Mouse (Mus musculus) intestine, embryonic 14.5 days (tissue): ENCODE measurements around the gene Gm5269. TPM values are rescaled to one million over a fixed set of nuclear protein-coding genes. Genes with fewer than 3 reads are reported as not detected.

Source experiments
- ATAC-seq: fragments of 200-750 bp; cut with Nextera tagmentation; replicated peaks from 2 replicates; pipeline ENCODE4 v1.8.0; 2017; ENCODE audit warnings: low read depth, moderate number of reproducible peaks, moderate TSS enrichment, moderate library complexity; ENCODE audit not compliant: low FRiP score, low TSS enrichment
- DNase-seq: peaks from one replicate; pipeline ENCODE4 v3.0.0-alpha.2; 2018; ENCODE audit warnings: low spot score
- H3K27ac ChIP-seq: fragments of 300-500 bp; sonication (generic); 2 replicates; pipeline ENCODE4 v1.5.1; 2014; ENCODE audit warnings: low read depth, mild to moderate bottlenecking, control low read depth
- H3K27me3 ChIP-seq: fragments of 300-500 bp; sonication (generic); replicated peaks from 2 replicates; pipeline ENCODE4 v1.6.1; 2014; ENCODE audit warnings: low read length, control low read depth; ENCODE audit not compliant: control insufficient read depth, insufficient read depth
- H3K36me3 ChIP-seq: fragments of 300-500 bp; sonication (generic); 2 replicates; pipeline ENCODE4 v1.6.1; 2014; ENCODE audit warnings: low read length, control low read depth; ENCODE audit not compliant: control insufficient read depth, insufficient read depth
- H3K4me1 ChIP-seq: fragments of 300-500 bp; sonication (generic); replicated peaks from 2 replicates; pipeline ENCODE4 v1.6.1; 2014; ENCODE audit warnings: low read length, control low read depth, mixed read lengths; ENCODE audit not compliant: control insufficient read depth, insufficient read depth
- H3K4me2 ChIP-seq: fragments of 300-500 bp; sonication (generic); 2 replicates; pipeline ENCODE4 v1.6.1; 2014; ENCODE audit warnings: low read length
- H3K4me3 ChIP-seq: fragments of 300-500 bp; sonication (generic); 2 replicates; pipeline ENCODE4 v1.5.1; 2014; ENCODE audit warnings: low read depth, low read length, control low read depth, mixed read lengths
- H3K9ac ChIP-seq: fragments of 300-500 bp; sonication (generic); 2 replicates; pipeline ENCODE4 v1.6.1; 2014; ENCODE audit warnings: mild to moderate bottlenecking, low read length
- H3K9me3 ChIP-seq: fragments of 300-500 bp; sonication (generic); 2 replicates; pipeline ENCODE4 v1.6.1; 2016; ENCODE audit warnings: low read length, control low read depth; ENCODE audit not compliant: control insufficient read depth
- WGBS: fragments of 180-500 bp; shearing (Covaris S2); extraction: QIAGEN DNeasy Blood & Tissue Kit; methylation state at CpG from one replicate; pipeline ENCODE4 v1.1.7; 2014; 5-methylcytosine and 5-hydroxymethylcytosine counted together
- polyA plus RNA-seq: library from polyadenylated mRNA; unstranded; fragments of >200 nt; fragmentation: Nextera tagmentation; extraction: Ambion mirVana; gene quantifications from 2 replicates; pipeline ENCODE4 v1.2.1, GENCODE M21; 2014

Gm5269 gene
- not detected in 2 replicates for polyA plus RNA-seq

GRCm38 (mm10) chr1:45890173-45890572 is at the start of gene Gm5269:
TSS of gene Gm5269 (minus strand) at chr1:45890273.
- Histone ChIP-seq H3K9me3 (no peaks in the 10 kb centered on the region), H3K27me3 (no peaks in the 10 kb centered on the region), H3K36me3 (no peaks in the 10 kb centered on the region), H3K27ac (no peak within 1 kb of the TSS), H3K9ac (no peak within 1 kb of the TSS), H3K4me1 (no peaks in the 10 kb centered on the region; the same call in 1 of the 2 replicates), H3K4me3 (no peak within 1 kb of the TSS), H3K4me2 (no peak within 1 kb of the TSS)
- ATAC-seq, result no peak
- no peak for DNase-seq

DNA sequence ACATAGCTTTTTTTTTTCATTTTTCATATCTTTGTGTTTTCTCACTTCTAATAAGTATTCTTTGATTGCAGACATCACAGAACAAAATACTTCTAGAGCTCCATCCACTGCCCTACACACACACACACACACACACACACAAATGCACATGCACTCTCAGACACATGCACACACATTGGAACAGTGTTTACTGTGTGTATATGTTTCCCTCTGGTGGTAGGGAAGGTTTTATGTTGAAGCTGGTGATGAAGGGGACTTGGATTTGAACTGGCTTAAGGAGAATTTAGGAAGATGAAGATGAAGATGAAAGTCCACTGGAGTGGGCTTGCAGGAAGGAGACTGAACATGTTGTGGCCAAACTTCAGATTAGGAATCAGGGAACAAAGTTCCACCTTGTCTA is 41.1 kb upstream of the Gm5269 start:
- no peaks in the 10 kb centered on the region for H3K36me3 ChIP-seq
- no peak overlapping the region for H3K4me2 ChIP-seq
- H3K9ac ChIP-seq, result no peak overlapping the region
- DNase-seq, result no peak
- no peak overlapping the region for H3K4me3 ChIP-seq
- peaks cover 9% of the 10 kb centered on the region; the same call in 1 of the 2 replicates for H3K27me3 ChIP-seq
- ATAC-seq, result no peak
- 0 out of 2 replicates have a peak, but pooled peaks cover 2% of the 10 kb centered on the region for H3K4me1 ChIP-seq
- H3K27ac ChIP-seq, result no peak overlapping the region
- H3K9me3 ChIP-seq, result no peaks in the 10 kb centered on the region

DNA sequence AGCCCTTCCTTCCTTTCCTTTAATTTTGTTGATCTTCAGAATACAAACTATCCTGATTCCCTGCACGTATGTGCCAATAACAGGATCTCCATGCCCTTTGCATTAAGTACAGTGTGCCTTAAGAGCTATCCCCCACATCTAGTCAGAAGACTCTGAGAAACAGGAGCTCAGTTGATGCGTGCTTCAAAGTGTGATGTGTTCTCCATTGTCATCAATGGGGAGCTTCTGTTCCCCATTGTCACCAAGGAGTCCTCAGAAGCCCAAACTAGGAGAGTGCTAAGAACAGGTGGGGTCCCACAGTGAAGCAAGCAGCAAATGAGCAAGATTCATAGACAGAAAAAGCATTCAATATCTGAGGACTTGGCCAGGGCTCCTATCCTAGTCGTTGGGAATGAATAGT is 36.8 kb upstream of the Gm5269 start:
- no peaks in the 10 kb centered on the region for H3K9me3 ChIP-seq
- no peak for DNase-seq
- peaks cover 10% of the 10 kb centered on the region; the same call in 1 of the 2 replicates for H3K27me3 ChIP-seq
- no peaks in the 10 kb centered on the region for H3K36me3 ChIP-seq
- H3K4me1 ChIP-seq, result 0 out of 2 replicates have a peak, but pooled peaks cover 8% of the 10 kb centered on the region
- no peak overlapping the region for H3K27ac ChIP-seq
- no peak overlapping the region for H3K9ac ChIP-seq
- H3K4me3 ChIP-seq, result no peak overlapping the region
- WGBS, result 58% methylated on average over 3 of the region's 3 CpGs
- H3K4me2 ChIP-seq, result no peak overlapping the region
- ATAC-seq, result no peak

- H3K4me1 ChIP-seq, result 0 out of 2 replicates have a peak, but pooled peaks cover 8% of the 10 kb centered on the region
- H3K4me2 ChIP-seq, result peak within 1 kb of the TSS; percentile 94
- H3K27ac ChIP-seq, result peak within 1 kb of the TSS; percentile 60
- no peaks in the 10 kb centered on the region for H3K36me3 ChIP-seq
- H3K27me3 ChIP-seq, result peaks cover 10% of the 10 kb centered on the region; the same call in 1 of the 2 replicates
- no peaks in the 10 kb centered on the region for H3K9me3 ChIP-seq
- DNase-seq (no peak), ATAC-seq (no peak; the same call in 1 of the 2 replicates)
- WGBS, result 29% methylated on average over 9 of the region's 9 CpGs
- peak within 1 kb of the TSS; percentile 42 for H3K9ac ChIP-seq
- peak within 1 kb of the TSS; percentile 76 for H3K4me3 ChIP-seq
Observed at GRCm38 (mm10) chr1:45926393-45926763, 36.3 kb upstream of the Gm5269 start, which contains the start of gene Slc40a1. TSS of gene Slc40a1 (minus strand) at chr1:45926523.

GRCm38 (mm10) chr1:45925500-45926392 is 35.7 kb upstream of the Gm5269 start:
- peak overlapping the region; percentile 60 for H3K27ac ChIP-seq
- peak; percentile 87 for DNase-seq
- peak overlapping the region; percentile 76 for H3K4me3 ChIP-seq
- H3K4me2 ChIP-seq, result peak overlapping the region; percentile 94
- 0 out of 2 replicates have a peak, but pooled peaks cover 8% of the 10 kb centered on the region for H3K4me1 ChIP-seq
- H3K9me3 ChIP-seq, result no peaks in the 10 kb centered on the region
- peak overlapping the region; percentile 42 for H3K9ac ChIP-seq
- peak; percentile 95 for ATAC-seq
- peaks cover 10% of the 10 kb centered on the region; the same call in 1 of the 2 replicates for H3K27me3 ChIP-seq
- no peaks in the 10 kb centered on the region for H3K36me3 ChIP-seq
- WGBS, result under 1% methylated on average over 51 of the region's 53 CpGs

DNA sequence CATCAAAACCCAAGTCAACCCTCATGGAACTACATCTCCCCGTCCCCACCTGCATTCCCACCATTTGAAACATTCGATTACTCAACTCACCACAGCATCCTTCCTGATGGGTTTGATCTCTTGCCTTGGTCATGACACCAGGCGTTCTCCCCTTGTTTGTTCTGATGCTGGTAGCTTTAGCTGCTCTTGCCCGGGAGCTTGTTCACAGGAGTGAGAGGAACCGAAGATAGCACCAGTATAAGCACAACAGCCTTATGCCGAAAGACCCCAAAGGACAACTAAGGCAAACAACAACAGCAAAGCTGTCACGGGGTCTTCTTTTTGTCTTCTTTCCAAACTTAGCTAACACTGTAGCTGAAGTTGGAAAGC is 35.0 kb upstream of the Gm5269 start:
- no peaks in the 10 kb centered on the region for H3K9me3 ChIP-seq
- H3K9ac ChIP-seq, result peak overlapping the region; percentile 42
- peak overlapping the region; percentile 76 for H3K4me3 ChIP-seq
- H3K4me2 ChIP-seq, result peak overlapping the region; percentile 94
- H3K36me3 ChIP-seq, result no peaks in the 10 kb centered on the region
- WGBS, result 6% methylated on average over 7 of the region's 7 CpGs
- H3K4me1 ChIP-seq, result 0 out of 2 replicates have a peak, but pooled peaks cover 8% of the 10 kb centered on the region
- H3K27me3 ChIP-seq, result peaks cover 10% of the 10 kb centered on the region; the same call in 1 of the 2 replicates
- ATAC-seq (peak; percentile 16), DNase-seq (no peak)
- peak overlapping the region; percentile 60; the same call in 1 of the 2 replicates for H3K27ac ChIP-seq

GRCm38 (mm10) chr1:45924516-45924915 is 34.4 kb upstream of the Gm5269 start:
- ATAC-seq, result no peak
- Histone ChIP-seq H3K9me3 (no peaks in the 10 kb centered on the region), H3K27ac (no peak overlapping the region), H3K4me1 (0 out of 2 replicates have a peak, but pooled peaks cover 8% of the 10 kb centered on the region), H3K27me3 (peaks cover 10% of the 10 kb centered on the region; the same call in 1 of the 2 replicates), H3K9ac (peak overlapping the region; percentile 42; the same call in 1 of the 2 replicates), H3K4me3 (peak overlapping the region; percentile 76), H3K36me3 (no peaks in the 10 kb centered on the region), H3K4me2 (peak overlapping the region; percentile 94)
- DNase-seq, result no peak
- 36% methylated on average over 7 of the region's 7 CpGs for WGBS

DNA sequence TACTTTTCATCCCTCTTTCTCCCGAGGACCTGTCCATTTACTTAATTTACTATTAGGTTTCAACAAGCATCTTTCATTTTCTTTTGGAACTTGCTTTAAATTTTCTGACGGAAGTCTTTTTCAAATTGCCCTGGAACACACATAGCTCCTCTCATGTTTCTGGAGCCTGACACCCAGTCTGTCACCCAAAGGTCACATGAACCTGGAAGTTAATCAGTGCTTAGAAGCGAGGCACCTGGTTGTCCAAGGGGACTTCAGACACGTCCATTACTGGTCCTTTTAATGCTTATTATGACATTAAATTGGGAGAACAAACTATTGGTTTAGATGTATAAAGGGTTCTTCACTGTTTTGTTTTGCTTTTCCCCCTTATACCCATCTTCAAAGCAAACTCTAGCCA is 33.2 kb upstream of the Gm5269 start:
- H3K4me1 ChIP-seq, result 0 out of 2 replicates have a peak, but pooled peaks cover 8% of the 10 kb centered on the region
- no peaks in the 10 kb centered on the region for H3K9me3 ChIP-seq
- H3K4me2 ChIP-seq, result peak overlapping the region; percentile 94
- ATAC-seq (no peak), DNase-seq (no peak)
- H3K36me3 ChIP-seq, result peaks cover 6% of the 10 kb centered on the region
- H3K27ac ChIP-seq, result no peak overlapping the region
- H3K27me3 ChIP-seq, result peaks cover 10% of the 10 kb centered on the region; the same call in 1 of the 2 replicates
- H3K4me3 ChIP-seq, result peak overlapping the region; percentile 76
- no peak overlapping the region for H3K9ac ChIP-seq
- WGBS, result 56% methylated on average over 4 of the region's 4 CpGs
